Mouse (Mus musculus) neural tube, postnatal 0 days (tissue): Measurements from ENCODE around the gene Ypel4. TPM values are rescaled to one million over a fixed set of nuclear protein-coding genes. Genes with fewer than 3 reads are reported as not detected.

Experiments used
- microRNA counts: library from miRNA; unstranded; fragments of <30 nt; microRNA quantifications from one replicate; lab custom pipeline; 2015
- microRNA-seq: library from miRNA; unstranded; fragments of <30 nt; microRNA quantifications from one replicate; pipeline ENCODE4, GENCODE M21; 2016
- polyA plus RNA-seq: library from polyadenylated mRNA; unstranded; fragments of >200 nt; fragmentation: Nextera tagmentation; extraction: Ambion mirVana; gene quantifications from 2 replicates; pipeline ENCODE4 v1.2.1, GENCODE M21; 2015

The Ypel4 gene
- 10.1 and 12.0 TPM in 2 replicates for polyA plus RNA-seq

DNA sequence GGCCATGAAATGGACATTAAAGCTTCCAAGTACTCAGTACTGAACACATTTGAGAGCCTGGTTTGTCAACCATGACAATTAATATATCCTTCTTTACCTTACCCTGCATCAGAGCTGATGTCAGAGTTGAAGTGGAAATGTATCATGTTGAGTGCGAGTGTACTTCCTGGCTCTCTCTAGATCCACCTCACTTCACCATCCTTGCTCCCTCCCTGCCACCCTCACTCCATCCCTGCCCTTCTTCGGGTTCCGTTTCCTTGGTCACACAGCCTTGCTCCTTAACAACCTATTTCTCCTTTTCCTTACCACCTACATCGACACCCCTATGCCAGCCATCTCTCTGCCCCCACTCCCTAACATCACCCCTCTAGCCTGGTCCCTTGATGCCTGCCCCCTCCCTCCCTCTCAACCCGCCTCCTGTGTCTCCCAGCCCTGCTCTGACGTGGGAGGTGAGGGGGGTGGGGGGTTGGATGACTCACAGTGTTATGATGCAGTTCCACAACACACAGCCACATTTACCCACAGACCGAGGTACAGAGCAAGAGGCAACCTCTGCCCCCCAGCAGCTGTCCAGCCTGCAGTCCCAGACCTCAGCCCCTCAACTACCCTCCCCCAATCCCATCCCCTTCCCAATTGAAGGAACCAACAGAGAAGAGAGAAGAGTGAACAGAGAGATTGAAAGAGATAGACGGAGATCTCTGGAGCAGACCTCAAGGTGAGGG lies at the start of gene Ypel4:
Gene Ypel4, plus strand, starts transcription at position 480 of the 722 bp plus-strand sequence.

DNA sequence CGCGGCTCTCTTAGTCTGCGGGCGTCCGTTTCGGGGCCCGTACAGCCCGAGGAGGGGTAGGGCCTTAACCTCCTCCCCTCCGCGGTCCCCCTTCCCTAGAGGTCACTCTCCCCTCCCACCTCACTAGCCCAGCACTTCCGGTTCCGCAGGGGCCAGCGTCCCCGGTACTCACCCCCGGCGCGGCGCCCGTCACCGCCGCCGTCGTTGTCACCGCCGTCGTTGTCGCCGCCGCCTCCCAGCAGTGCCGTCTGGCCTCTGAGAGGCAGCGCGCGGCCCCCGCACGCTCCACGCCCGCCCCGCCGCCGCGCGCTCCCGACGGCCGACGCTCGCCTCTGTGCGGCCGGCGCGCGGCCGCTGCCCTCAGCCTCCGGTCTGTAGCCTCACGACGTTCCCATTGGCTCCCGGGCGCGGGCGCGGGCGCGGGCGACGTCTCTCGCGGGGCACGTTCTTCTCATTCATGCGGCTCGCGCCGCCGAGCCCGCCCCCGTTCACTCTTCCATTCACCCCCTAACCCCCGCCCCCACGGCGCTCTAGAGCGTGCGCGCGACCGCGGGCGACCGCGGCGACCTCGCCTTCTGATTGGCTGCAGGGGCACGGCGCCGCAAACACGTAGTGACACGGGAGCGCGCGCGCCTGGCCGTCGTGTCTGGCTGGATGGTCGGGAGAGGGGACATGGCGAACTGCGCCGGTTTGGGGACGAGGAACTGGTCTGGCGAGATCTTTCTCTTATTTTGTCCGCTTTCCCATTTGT lies 18.9 kb upstream of the Ypel4 start, which contains the start of gene Zdhhc5:
Gene Zdhhc5, minus strand, starts transcription at position 370 of the 751 bp plus-strand sequence.

DNA sequence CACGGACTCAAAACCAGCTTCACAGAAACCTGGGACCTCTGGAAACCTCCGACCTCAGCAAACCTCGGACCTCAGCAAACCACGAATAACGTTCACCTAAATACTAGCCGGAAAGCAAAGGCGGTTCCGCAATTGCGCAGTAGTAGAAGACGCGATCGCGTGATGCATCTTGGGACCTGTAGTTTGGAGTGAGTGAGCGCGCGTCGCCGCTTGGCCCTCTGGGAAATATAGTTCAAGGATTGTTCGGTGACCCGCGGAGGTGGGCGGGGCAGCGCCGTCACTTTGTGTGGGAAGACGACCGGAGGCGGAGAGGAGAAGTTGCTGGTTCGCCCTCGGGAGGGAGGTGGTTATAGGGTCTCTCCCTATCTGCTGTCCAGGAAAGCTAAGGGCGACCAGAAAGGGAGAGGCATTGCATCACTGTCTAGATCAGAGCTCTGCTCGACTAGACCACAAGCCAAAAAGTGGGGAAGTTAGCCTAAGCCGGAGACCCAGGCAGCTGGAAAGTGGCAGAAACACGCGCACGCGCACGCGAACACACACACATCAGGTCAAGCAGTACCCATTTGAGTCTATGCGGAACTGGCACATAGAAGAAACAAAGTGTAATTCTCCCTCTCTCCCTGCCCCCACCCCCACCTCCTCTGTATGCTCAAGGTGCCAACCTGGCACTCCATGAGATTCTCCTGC lies 6.5 kb upstream of the Ypel4 start, which contains the start of gene Clp1:
Gene Clp1, minus strand, starts transcription at position 179 of the 687 bp plus-strand sequence.

DNA sequence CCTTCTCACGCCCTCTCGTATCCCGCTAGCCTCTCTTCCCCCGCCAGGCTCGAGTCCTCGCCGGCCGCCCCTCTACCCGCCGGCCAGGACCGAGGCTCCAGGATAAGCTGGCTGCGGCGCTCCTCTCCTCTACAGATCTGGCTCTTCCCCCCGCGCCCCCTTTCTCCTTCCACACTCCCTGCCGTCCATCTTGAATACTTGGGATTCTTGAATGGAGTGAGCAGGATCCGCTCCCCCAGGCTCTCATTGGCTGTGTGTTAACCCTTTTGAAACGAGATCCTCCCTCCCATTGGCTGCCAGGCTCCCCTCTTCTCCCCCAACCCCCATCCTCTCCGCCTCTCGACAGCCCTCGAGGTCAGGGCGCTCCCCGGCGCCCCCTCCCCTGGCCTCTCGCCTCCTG lies 9.7 kb downstream of the Ypel4 start, which contains the start of gene Gm19426:
Gene Gm19426, minus strand, starts transcription at position 95 of the 400 bp plus-strand sequence.

DNA sequence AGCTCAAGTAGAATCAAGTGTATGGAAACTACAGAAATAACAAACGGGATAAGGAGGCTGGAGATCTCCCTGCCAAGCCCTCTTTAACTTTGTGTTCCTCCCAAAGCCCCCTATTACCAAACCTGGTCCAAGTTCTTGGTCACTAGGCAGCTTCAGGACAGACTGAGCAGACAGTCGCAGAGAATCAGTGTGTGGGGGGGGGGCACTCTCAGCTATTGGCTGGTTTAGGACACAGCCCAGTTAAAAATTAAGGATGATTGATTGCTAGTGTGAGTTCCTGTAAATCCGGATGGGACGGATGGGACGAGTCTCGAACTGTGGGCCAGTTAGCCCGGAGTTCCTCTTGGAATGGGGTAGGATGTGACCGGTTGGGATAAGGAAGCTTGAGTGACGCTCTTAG lies 41.4 kb downstream of the Ypel4 start, which contains the start of gene Serping1:
Gene Serping1, minus strand, starts transcription at position 204 of the 400 bp plus-strand sequence.

MicroRNAs encoded within 50 kb of the gene (microRNA counts, 519-probe panel; counts per million panel counts)
- microRNA mmu-miR-130a (lab: Ali Mortazavi, UCI), result 6,787 counts per million, percentile 93 among the panel's probes with 10 or more counts

Small RNAs within 50 kb of the gene (microRNA-seq; reads per million reads assigned to microRNA genes)
- 15,795 reads per million, percentile 98 among the genes with 10 or more reads in this experiment for gene Mir130a

Other genes with a start within 250 kb of the Ypel4 start
- gene Ctnnd1, start 83.3 kb upstream of the Ypel4 start, polyA plus RNA-seq, result 12.9 and 13.6 TPM in 2 replicates
- gene Btbd18, start 75.0 kb upstream of the Ypel4 start, polyA plus RNA-seq, result 0.17 and 0.27 TPM in 2 replicates
- 194 and 200 TPM in 2 replicates for gene Selenoh, start 63.3 kb upstream of the Ypel4 start, polyA plus RNA-seq
- not detected in 2 replicates for gene Gm28635, start 56.0 kb upstream of the Ypel4 start, polyA plus RNA-seq
- gene Med19, start 55.7 kb upstream of the Ypel4 start, polyA plus RNA-seq, result 50.0 and 50.1 TPM in 2 replicates
- 316 and 326 TPM in 2 replicates for gene Tmx2, start 54.9 kb upstream of the Ypel4 start, polyA plus RNA-seq
- 14.1 and 16.3 TPM in 2 replicates for gene Zdhhc5, start 18.9 kb upstream of the Ypel4 start, polyA plus RNA-seq
- 13.3 and 14.9 TPM in 2 replicates for gene Clp1, start 6.7 kb upstream of the Ypel4 start, polyA plus RNA-seq
- 5.2 and 5.3 TPM in 2 replicates for gene Gm19426, start 9.6 kb downstream of the Ypel4 start, polyA plus RNA-seq
- 41.5 and 57.2 TPM in 2 replicates for gene Serping1, start 41.4 kb downstream of the Ypel4 start, polyA plus RNA-seq
- gene Ube2l6, start 64.8 kb downstream of the Ypel4 start, polyA plus RNA-seq, result 17.3 and 18.4 TPM in 2 replicates
- gene Smtnl1, start 88.6 kb downstream of the Ypel4 start, polyA plus RNA-seq, result 0.14 TPM in 1 of 2 replicates, not detected in the other
- 98.0 and 101 TPM in 2 replicates for gene Timm10, start 92.9 kb downstream of the Ypel4 start, polyA plus RNA-seq
- 0.75 and 1.2 TPM in 2 replicates for gene Slc43a1, start 104.8 kb downstream of the Ypel4 start, polyA plus RNA-seq
- gene Rtn4rl2, start 152.7 kb downstream of the Ypel4 start, polyA plus RNA-seq, result 2.7 and 3.7 TPM in 2 replicates
- 4.3 and 4.5 TPM in 2 replicates for gene Slc43a3, start 202.5 kb downstream of the Ypel4 start, polyA plus RNA-seq
- not detected in 2 replicates for gene Prg2, start 246.4 kb downstream of the Ypel4 start, polyA plus RNA-seq